Mouse (Mus musculus): ENCODE data around the gene Gm17364. TPM values are rescaled to one million over a fixed set of nuclear protein-coding genes. Genes with fewer than 3 reads are reported as not detected.
"Not testable (repeated sequence)": the region's sequence is repeated elsewhere in the genome, so short reads cannot be mapped to it uniquely, and the experiment has no call there.

Gm17364 gene
- polyA plus RNA-seq, 1 experiment from 2014 or later: not detected

DNA sequence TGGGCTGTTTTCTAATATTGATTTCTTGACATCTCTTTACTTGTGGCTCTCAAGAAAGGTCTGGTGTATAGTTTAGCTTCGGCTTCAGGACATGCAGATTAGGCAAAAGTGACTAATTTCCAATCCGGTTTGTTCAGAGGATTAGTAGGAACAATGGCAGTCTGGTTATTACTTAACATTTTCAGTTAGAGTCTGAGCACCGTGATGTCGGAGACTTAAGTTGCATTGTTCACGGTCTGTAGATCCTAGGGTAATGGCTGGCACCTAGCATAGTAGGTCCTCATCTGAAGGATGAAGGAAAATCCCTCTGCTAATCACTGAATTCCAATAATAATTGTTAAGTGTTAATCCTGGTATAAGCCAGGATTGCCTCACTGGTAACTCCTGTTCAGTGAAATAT lies 17.7 kb downstream of the Gm17364 start:
- ChIA-PET POLR2A (no interaction called here), CTCF (no interaction called here)
- TF ChIP-seq CTCF (IDR thresholded peaks at IDR 0.05): no peak
- in situ Hi-C loops (cut with MboI; ENCODE audit: low pct_unique_long_range_greater_than_20kb): no loop called here
- ATAC-seq: no peak
- DNase-seq (ENCODE audit: low read depth, low spot score): no peak
- no peaks in the 10 kb centered on the region for H3K27me3 ChIP-seq

DNA sequence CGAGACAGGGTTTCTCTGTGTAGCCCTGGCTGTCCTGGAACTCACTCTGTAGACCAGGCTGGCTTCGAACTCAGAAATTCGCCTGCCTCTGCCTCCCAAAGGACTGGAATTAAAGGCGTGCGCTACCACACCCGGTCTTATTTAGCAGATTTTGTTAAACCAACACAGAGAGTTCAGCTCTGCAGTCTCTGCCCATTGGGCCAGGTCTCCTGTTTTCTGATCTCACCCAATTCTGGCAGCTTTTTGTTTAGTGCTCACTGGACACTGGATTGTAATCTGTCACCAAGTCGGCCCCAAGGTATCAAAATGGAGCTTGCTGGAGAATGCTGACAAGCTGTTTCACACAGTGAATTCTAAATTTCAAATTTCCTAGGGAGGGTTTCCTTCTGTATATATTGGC lies 21.0 kb downstream of the Gm17364 start:
- TF ChIP-seq CTCF (IDR thresholded peaks at IDR 0.05): no peak
- CTCF ChIA-PET: interaction anchor here (2.2 kb wide), 1 partner anchor 11 kb away, joined by 7 read pairs; no protein-coding TSS in a partner anchor
- POLR2A ChIA-PET: interaction anchor here (0.6 kb wide), 1 partner anchor 150 kb away, joined by 8 read pairs; no protein-coding TSS in a partner anchor
- in situ Hi-C loops (cut with MboI; ENCODE audit: low pct_unique_long_range_greater_than_20kb): no loop called here
- DNase-seq (ENCODE audit: low read depth, low spot score): no peak
- no peaks in the 10 kb centered on the region for H3K27me3 ChIP-seq
- ATAC-seq: no peak

DNA sequence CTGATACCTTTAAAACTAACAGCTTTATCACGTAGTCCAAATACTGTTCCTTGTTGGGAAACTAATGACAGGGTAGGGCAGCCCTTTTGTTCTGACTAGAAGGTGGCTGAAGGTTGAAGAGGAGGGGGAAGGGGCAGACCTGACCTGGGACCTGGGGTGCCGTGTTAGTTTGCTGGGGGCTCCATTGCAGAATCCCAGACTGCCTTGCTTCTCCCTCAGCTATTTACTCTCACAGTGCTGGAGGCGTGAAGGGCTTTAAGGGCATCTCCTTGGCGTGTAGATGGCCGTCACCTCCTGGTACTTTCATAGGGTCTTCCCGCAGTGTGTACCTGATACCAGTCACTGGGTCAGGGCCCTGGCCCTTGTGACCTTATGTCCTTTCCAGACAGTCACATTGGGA lies 21.6 kb downstream of the Gm17364 start:
- DNase-seq (ENCODE audit: low read depth, low spot score): no peak
- CTCF ChIA-PET: interaction anchor here (2.2 kb wide), 1 partner anchor 11 kb away, joined by 7 read pairs; no protein-coding TSS in a partner anchor
- ATAC-seq: no peak
- H3K27me3 ChIP-seq: no peaks in the 10 kb centered on the region
- TF ChIP-seq CTCF (IDR thresholded peaks at IDR 0.05): no peak
- POLR2A ChIA-PET: no interaction called here
- in situ Hi-C loops (cut with MboI; ENCODE audit: low pct_unique_long_range_greater_than_20kb): no loop called here

DNA sequence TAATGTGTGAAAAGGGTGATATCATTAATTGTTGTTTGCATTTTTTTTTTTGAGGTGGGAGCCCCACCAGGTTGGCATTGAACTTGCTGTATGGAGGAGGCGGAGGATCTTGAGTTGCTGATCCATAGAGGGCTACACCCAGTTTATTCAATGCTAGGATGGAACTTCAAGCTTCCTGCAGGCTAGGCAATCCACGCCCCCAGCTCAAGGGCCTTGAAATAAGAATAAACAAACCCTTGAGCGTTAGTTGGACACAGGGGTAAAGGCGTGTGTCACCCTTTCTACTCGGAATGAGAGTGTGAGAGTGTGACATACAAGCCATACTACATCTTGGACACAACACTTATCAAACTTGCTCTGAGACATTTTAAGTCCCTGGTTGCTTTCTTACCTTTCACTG lies 22.1 kb downstream of the Gm17364 start:
- in situ Hi-C loops (cut with MboI; ENCODE audit: low pct_unique_long_range_greater_than_20kb): no loop called here
- H3K27me3 ChIP-seq: peaks cover 1% of the 10 kb centered on the region
- TF ChIP-seq CTCF (IDR thresholded peaks at IDR 0.05): no peak
- ChIA-PET POLR2A (no interaction called here), CTCF (no interaction called here)
- DNase-seq (ENCODE audit: low read depth, low spot score) (no peak), ATAC-seq (no peak)

DNA sequence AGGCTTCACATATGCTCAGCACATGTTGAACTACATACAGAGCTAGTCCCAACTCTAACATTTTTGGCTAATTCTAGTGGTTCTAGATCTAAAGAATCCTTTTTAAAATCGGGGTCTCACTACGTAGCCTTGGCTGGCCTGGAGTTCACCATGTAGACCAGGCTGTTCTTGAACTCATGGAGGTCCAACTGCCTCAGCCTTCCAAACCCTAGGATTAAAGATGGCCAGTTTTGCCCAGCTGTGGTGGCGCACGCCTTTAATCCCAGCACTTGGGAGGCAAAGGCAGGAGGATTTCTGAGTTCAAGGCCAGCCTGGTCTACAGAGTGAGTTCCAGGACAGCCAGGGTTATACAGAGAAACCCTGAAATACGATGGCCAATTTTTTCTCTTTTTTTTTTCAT lies 22.5 kb downstream of the Gm17364 start:
- CTCF ChIA-PET: interaction anchor here (0.6 to 0.9 kb wide), 2 partner anchors 20 to 184 kb away, joined by 3 read pairs; no protein-coding TSS in a partner anchor
- POLR2A ChIA-PET; DNase-seq (ENCODE audit: low read depth, low spot score); in situ Hi-C loops (cut with MboI; ENCODE audit: low pct_unique_long_range_greater_than_20kb); H3K27me3 ChIP-seq; ATAC-seq: not testable (repeated sequence)

DNA sequence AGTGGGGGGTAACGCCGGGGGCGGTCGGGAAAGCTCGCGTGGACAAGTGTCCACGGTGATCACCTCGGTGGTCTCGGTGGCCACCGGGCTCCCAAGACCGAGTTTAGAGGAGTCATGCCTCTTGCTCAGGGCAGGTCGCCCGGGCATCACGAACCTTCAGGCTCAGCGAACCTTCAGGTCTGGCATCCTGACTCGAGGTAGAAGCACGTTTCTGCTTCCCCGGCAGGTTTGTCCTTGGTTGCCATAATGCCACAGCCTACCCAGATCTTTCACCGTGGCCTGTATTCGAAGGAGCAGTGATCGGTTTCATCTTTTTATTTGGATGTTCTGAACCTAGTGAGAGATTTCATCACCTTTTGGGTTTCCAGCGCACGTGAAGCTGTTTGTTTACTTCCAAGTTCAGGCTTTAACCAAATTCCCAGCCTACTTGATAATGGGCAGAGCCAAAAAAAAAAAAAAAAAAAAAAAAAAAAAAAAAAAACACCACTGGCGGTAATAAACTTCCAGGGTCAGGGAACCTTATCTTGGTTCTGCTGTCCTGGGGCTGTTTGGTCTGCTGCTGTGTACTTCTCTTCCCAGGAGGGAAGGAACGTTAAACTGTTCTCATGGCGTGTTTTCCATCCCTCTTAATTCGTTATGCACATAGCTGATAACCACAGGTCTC lies 23.3 kb downstream of the Gm17364 start:
- ChIA-PET POLR2A (interaction anchor here (0.7 kb wide), 2 partner anchors 40 to 234 kb away, joined by 3 to 5 read pairs; no protein-coding TSS in a partner anchor), CTCF (interaction anchor here (0.6 to 0.9 kb wide), 2 partner anchors 20 to 183 kb away, joined by 3 read pairs; no protein-coding TSS in a partner anchor)
- in situ Hi-C loops (cut with MboI; ENCODE audit: low pct_unique_long_range_greater_than_20kb): no loop called here
- H3K27me3 ChIP-seq: peaks cover 11% of the 10 kb centered on the region
- ATAC-seq (peak; percentile 5), DNase-seq (ENCODE audit: low read depth, low spot score) (no peak)
- TF ChIP-seq CTCF (IDR thresholded peaks at IDR 0.05): no peak

DNA sequence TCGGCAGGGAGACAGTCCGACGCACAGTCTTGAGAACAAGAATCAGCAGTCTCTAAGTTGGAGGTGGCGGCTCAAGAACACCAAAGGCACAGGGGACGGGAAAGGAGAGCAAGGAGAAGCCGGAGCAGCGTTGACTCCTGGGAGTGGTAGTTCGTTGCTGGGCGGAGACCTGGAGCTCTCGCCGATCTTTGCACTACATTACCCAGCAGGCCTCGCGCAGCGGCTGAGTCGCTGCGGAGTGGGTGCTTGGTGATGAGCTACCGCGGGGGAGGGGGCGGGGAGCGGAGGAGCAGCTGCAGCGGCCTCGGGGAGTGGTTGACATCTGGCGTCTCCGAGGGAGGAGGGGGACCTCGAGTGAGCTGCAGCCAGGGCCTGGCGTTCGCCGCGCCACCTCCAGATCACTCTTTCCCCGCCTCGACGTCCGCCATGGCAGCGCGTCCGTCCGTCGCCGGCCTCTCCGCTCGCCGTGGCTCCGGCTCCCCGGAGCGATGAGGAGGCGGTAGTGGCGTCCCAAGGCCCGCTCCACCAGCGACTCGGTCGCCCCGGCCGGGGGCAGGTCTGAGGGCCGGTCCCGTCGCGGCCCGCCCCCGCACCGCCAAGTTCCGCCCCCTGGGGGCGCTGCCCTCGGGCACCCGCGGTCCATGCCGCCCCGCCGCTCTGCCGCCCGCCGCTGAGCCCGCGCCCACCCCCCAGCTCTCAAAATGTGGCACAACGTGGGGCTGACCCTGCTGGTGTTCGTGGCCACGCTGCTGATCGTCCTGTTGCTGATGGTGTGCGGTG lies 24.0 kb downstream of the Gm17364 start, which contains the start of gene Smim13:
Gene Smim13 (plus strand): TSS at position 307 of the 780 bp plus-strand sequence.
- DNase-seq (ENCODE audit: low read depth, low spot score): peak; percentile 67
- H3K27me3 ChIP-seq: peaks cover 18% of the 10 kb centered on the region
- peak; percentile 95 for ATAC-seq
- in situ Hi-C loops (cut with MboI; ENCODE audit: low pct_unique_long_range_greater_than_20kb): loop anchor here (10.0 kb wide), 1 partner anchor 245 kb away; the partner anchor contains the start of gene Pak1ip1
- ChIA-PET POLR2A (interaction anchor here (0.7 kb wide), 2 partner anchors 40 to 233 kb away, joined by 3 to 5 read pairs; no protein-coding TSS in a partner anchor), CTCF (interaction anchor here (1.4 kb wide), 1 partner anchor 326 kb away, joined by 3 read pairs; no protein-coding TSS in a partner anchor)
- TF ChIP-seq CTCF (IDR thresholded peaks at IDR 0.05): peak; percentile 83

DNA sequence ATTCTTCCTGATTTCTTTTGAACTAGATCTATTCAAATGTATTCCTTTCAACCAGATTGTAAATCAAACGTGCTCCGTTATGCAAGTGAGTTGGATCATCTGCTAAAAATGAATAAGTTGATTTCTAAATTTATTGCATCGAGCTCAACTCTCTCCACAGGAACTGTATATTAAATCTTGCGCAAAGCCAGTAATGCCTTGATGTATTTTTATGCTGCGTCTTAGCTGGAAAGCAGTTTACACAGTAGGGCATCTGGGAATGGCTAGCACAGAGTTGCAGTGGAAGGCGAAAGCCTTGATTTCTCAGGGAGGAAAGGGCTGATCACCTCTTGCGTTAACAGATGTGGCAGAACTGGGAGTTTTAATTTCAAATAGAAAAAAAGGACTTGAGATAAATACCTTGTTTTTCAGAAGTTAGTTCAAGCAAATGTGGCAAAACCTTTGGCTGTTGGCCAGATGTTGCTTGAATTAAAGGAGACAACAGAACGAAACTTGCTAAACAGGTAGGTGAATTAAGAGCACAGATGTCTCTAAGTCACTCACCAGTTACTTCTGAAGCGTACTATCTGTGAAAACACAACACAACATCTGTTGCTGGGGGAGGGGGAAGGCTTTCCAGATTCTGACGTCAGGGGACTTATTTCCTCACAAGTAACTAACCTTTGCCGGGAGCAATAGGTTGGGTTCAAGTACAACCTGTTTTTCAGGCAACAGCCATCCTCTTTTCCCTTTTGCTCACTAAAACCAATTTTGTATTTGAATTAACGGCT lies 24.8 kb downstream of the Gm17364 start:
- in situ Hi-C loops (cut with MboI; ENCODE audit: low pct_unique_long_range_greater_than_20kb): loop anchor here (10.0 kb wide), 1 partner anchor 244 kb away; the partner anchor contains the start of gene Pak1ip1
- no peak for TF ChIP-seq CTCF (IDR thresholded peaks at IDR 0.05)
- ATAC-seq: no peak

DNA sequence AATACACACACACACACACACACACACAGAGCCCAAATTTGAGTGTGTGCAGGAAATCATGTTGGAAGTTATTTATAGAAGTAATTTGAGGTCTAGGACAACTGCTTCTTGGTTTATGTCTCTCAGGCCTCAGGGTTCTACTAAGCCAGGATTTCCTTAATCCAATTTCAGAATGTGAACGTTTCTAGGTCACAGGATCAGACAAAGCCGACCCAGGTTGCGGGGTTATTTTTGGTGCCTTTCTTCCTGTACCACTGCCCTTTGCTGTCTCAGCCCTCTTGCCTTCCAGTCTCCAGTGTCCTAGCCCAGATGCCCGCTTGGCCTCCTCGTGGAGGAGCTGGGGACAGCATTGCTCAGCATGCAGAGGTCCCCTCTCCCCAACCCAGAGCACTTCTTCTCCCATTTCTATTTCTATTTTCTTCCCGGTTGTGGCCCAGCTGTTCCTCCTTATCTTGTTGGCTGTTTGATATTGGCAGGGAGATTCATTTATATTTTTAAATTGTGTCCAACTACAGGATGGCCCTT lies 29.4 kb downstream of the Gm17364 start:
- no peak for DNase-seq (ENCODE audit: low read depth, low spot score)
- POLR2A ChIA-PET: no interaction called here
- in situ Hi-C loops (cut with MboI; ENCODE audit: low pct_unique_long_range_greater_than_20kb): loop anchor here (10.0 kb wide), 1 partner anchor 240 kb away; the partner anchor contains the start of gene Pak1ip1
- no peak for TF ChIP-seq CTCF (IDR thresholded peaks at IDR 0.05)
- peaks cover 47% of the 10 kb centered on the region for H3K27me3 ChIP-seq
- no peak for ATAC-seq
- CTCF ChIA-PET: no interaction called here

More for the DNA sequence above, 24.8 kb downstream of the Gm17364 start:
- ChIA-PET POLR2A (no interaction called here), CTCF (interaction anchor here (1.4 kb wide), 1 partner anchor 327 kb away, joined by 3 read pairs; no protein-coding TSS in a partner anchor)
- peaks cover 22% of the 10 kb centered on the region for H3K27me3 ChIP-seq
- DNase-seq (ENCODE audit: low read depth, low spot score): no peak

DNA sequence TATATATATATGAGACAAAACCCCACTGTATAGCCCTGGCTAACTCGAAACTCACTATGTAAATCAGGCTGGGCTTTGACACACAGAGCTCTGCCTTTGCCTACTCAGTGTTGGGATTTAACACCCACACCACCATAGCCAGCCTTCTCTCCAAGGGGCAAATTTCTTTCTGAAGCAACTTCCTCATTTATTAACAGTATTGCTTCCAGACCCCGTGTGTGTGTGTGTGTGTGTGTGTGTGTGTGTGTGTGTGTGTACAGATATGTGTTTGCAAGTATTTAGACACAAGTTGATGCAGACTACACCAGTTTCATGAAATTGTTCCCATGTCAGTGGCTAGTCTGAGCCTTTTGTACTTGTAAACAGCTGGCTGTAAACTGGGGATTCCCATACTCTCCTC lies 32.2 kb downstream of the Gm17364 start:
- H3K27me3 ChIP-seq: peaks cover 45% of the 10 kb centered on the region
- no peak for ATAC-seq
- TF ChIP-seq CTCF (IDR thresholded peaks at IDR 0.05): no peak
- POLR2A ChIA-PET: interaction anchor here (0.6 kb wide), 1 partner anchor 387 kb away, joined by 4 read pairs; no protein-coding TSS in a partner anchor
- in situ Hi-C loops (cut with MboI; ENCODE audit: low pct_unique_long_range_greater_than_20kb): loop anchor here (10.0 kb wide), 1 partner anchor 237 kb away; the partner anchor contains the start of gene Pak1ip1
- DNase-seq (ENCODE audit: low read depth, low spot score): no peak
- CTCF ChIA-PET: no interaction called here
